22 mouse cellular contexts compared by ENCODE assay signal in genomic region chr15:99433913-99434312, GRCm38 (mm10). TPM values are rescaled to one million over a fixed set of nuclear protein-coding genes. Genes with fewer than 3 reads are reported as not detected.
DNase-seq lines count a peak whose midpoint lies in the region; ATAC-seq and TF ChIP-seq lines count a peak whose summit lies in the region.
"Had no signal": no experiment of that assay in that cellular context is flagged by ENCODE, and none has a peak within 500 bp of the region (broad histone marks: within the 10 kb centered on the region; RNA-seq: fewer than 3 reads in every experiment).

No protein-coding gene starts in this region.

- no peak for DNase-seq in heart, embryonic 10.5 days (ENCODE audit: low spot score)
- no peak for DNase-seq in heart, postnatal 25 days (ENCODE audit: low spot score)
- DNase-seq in liver, postnatal 0 days = no peak
- DNase-seq in MN1 (ENCODE audit: low spot score) = peak; percentile 60
- DNase-seq in adrenal gland, postnatal 14 days = peak; percentile 85
- DNase-seq in frontal cortex, postnatal 10 days (ENCODE audit: low spot score in 2 of 2) = no peak
- DNase-seq in frontal cortex, postnatal 36 days (ENCODE audit: low spot score in 2 of 2) = no peak
- DNase-seq: cerebellum, adult 9-11 months; gastrocnemius, postnatal 14 days; kidney, adult 2 months; left cerebral cortex, postnatal 4 days; lung, embryonic 14.5 days; right cerebral cortex, postnatal 25 days had no signal

- H3K4me1 ChIP-seq in heart, embryonic 10.5 days = peaks cover 79% of the 10 kb centered on the region
- H3K4me1 ChIP-seq in liver, embryonic 12.5 days = peaks cover 25% of the 10 kb centered on the region
- no peaks in the 10 kb centered on the region for H3K4me1 ChIP-seq in liver, postnatal 0 days (ENCODE audit: insufficient read depth)

- H3K9me3 ChIP-seq in heart, embryonic 10.5 days = no peaks in the 10 kb centered on the region
- no peaks in the 10 kb centered on the region for H3K9me3 ChIP-seq in liver, embryonic 12.5 days (replicated peaks)
- H3K9me3 ChIP-seq in liver, postnatal 0 days (ENCODE audit: low read length) = no peaks in the 10 kb centered on the region
- H3K9me3 ChIP-seq: forebrain, embryonic 12.5 days; G1E; hindbrain, embryonic 10.5 days; midbrain, embryonic 13.5 days; neural tube, embryonic 13.5 days had no signal

- H3K27ac ChIP-seq in heart, embryonic 10.5 days = peak overlapping the region; percentile 63; the same call in 1 of the 2 replicates
- 0 out of 2 replicates have a peak overlapping the region, but pooled peaks have one; percentile 12 for H3K27ac ChIP-seq in liver, embryonic 12.5 days
- no peak overlapping the region for H3K27ac ChIP-seq in liver, postnatal 0 days (ENCODE audit: low read depth)
- H3K27ac ChIP-seq: hindbrain, postnatal 0 days; neural tube, embryonic 13.5 days had no signal

- no peak overlapping the region for H3K9ac ChIP-seq in liver, embryonic 12.5 days
- H3K9ac ChIP-seq in liver, postnatal 0 days (replicated peaks) = no peak overlapping the region
- H3K9ac ChIP-seq: forebrain, embryonic 12.5 days; lung, embryonic 14.5 days; midbrain, embryonic 13.5 days; neural tube, embryonic 13.5 days had no signal

- no peak for ATAC-seq in liver, embryonic 12.5 days
- ATAC-seq in liver, postnatal 0 days = no peak; the same call in 1 of the 2 replicates
- ATAC-seq: hindbrain, postnatal 0 days had no signal

- WGBS in heart, embryonic 10.5 days = 74% methylated on average over 12 of the region's 12 CpGs
- 78% methylated on average over 12 of the region's 12 CpGs for WGBS in liver, embryonic 12.5 days (ENCODE audit: insufficient replicate concordance)
- WGBS in liver, postnatal 0 days (ENCODE audit: insufficient replicate concordance) = 66% methylated on average over 12 of the region's 12 CpGs

- H3K4me3 ChIP-seq in heart, embryonic 10.5 days = no peak overlapping the region
- H3K4me3 ChIP-seq in liver, embryonic 12.5 days = no peak overlapping the region
- H3K4me3 ChIP-seq in liver, postnatal 0 days (ENCODE audit: low read depth, low read length) = no peak overlapping the region
- H3K4me3 ChIP-seq: forebrain, embryonic 12.5 days; hindbrain, embryonic 10.5 days; midbrain, embryonic 13.5 days; neural tube, embryonic 13.5 days had no signal

- H3K36me3 ChIP-seq in heart, embryonic 10.5 days = peaks cover 64% of the 10 kb centered on the region
- peaks cover 30% of the 10 kb centered on the region for H3K36me3 ChIP-seq in liver, embryonic 12.5 days
- H3K36me3 ChIP-seq in liver, postnatal 0 days (replicated peaks; ENCODE audit: insufficient read depth, low read length) = no peaks in the 10 kb centered on the region

- H3K27me3 ChIP-seq in heart, embryonic 10.5 days (ENCODE audit: insufficient read depth, poor library complexity, severe bottlenecking) = no peaks in the 10 kb centered on the region
- no peaks in the 10 kb centered on the region for H3K27me3 ChIP-seq in liver, embryonic 12.5 days (replicated peaks)
- no peaks in the 10 kb centered on the region for H3K27me3 ChIP-seq in liver, postnatal 0 days (ENCODE audit: insufficient read depth, low read length)
- H3K27me3 ChIP-seq: forebrain, embryonic 12.5 days; midbrain, embryonic 13.5 days; neural tube, embryonic 13.5 days had no signal

- no peak for TF ChIP-seq EP300 in liver, postnatal 0 days (IDR thresholded peaks at IDR 0.05; ENCODE audit: low read depth)

- TF ChIP-seq CTCF in liver, postnatal 0 days (IDR thresholded peaks at IDR 0.05; ENCODE audit: low read depth) = no peak

- H3K4me2 ChIP-seq in liver, embryonic 12.5 days = no peak overlapping the region
- no peak overlapping the region for H3K4me2 ChIP-seq in liver, postnatal 0 days (ENCODE audit: low read depth, low read length)
- H3K4me2 ChIP-seq: forebrain, embryonic 12.5 days; heart, embryonic 11.5 days; liver, embryonic 11.5 days; lung, embryonic 14.5 days; midbrain, embryonic 13.5 days; neural tube, embryonic 13.5 days had no signal

- intact Hi-C loops in heart, postnatal 25 days (cut with DNase I) = no loop called here

RNA-seq across cellular contexts. Expression of gene Nckap5l, which starts 23.6 kb away (rescaled TPM):
- polyA plus RNA-seq in heart, embryonic 10.5 days (2016; fragmentation: Nextera tagmentation; extraction: Ambion mirVana) = 10.7 and 12.8 TPM in 2 replicates
- total RNA-seq in heart, postnatal 25 days (2021) = 1 to 10 TPM; 6.4 to 7.6 TPM
- polyA plus RNA-seq in liver, embryonic 12.5 days (2016; fragmentation: Nextera tagmentation; extraction: Ambion mirVana) = 2.3 and 2.6 TPM in 2 replicates
- 0.49 and 0.53 TPM in 2 replicates for polyA plus RNA-seq in liver, postnatal 0 days (2015; fragmentation: Nextera tagmentation; extraction: Ambion mirVana)
- 25.6 and 29.0 TPM in 2 replicates for total RNA-seq in adrenal gland, postnatal 14 days (2021)

RNA-seq across cellular contexts. Expression of gene Bcdin3d, which starts 40.6 kb away (rescaled TPM):
- polyA plus RNA-seq in heart, embryonic 10.5 days (2016; fragmentation: Nextera tagmentation; extraction: Ambion mirVana) = 11.8 and 13.7 TPM in 2 replicates
- 1 to 10 TPM; 3.2 to 4.0 TPM for total RNA-seq in heart, postnatal 25 days (2021)
- polyA plus RNA-seq in liver, embryonic 12.5 days (2016; fragmentation: Nextera tagmentation; extraction: Ambion mirVana) = 7.9 TPM in 2 replicates
- 4.7 and 4.9 TPM in 2 replicates for polyA plus RNA-seq in liver, postnatal 0 days (2015; fragmentation: Nextera tagmentation; extraction: Ambion mirVana)
- total RNA-seq in adrenal gland, postnatal 14 days (2021) = 3.9 and 6.8 TPM in 2 replicates

RNA-seq across cellular contexts. Expression of gene Tmbim6, which starts 41.2 kb away (rescaled TPM):
- 295 and 308 TPM in 2 replicates for polyA plus RNA-seq in heart, embryonic 10.5 days (2016; fragmentation: Nextera tagmentation; extraction: Ambion mirVana)
- total RNA-seq in heart, postnatal 25 days (2021) = 100 to 1,000 TPM; 207 to 215 TPM
- 199 and 201 TPM in 2 replicates for polyA plus RNA-seq in liver, embryonic 12.5 days (2016; fragmentation: Nextera tagmentation; extraction: Ambion mirVana)
- 566 and 586 TPM in 2 replicates for polyA plus RNA-seq in liver, postnatal 0 days (2015; fragmentation: Nextera tagmentation; extraction: Ambion mirVana)
- total RNA-seq in adrenal gland, postnatal 14 days (2021) = 571 and 598 TPM in 2 replicates

Comparison
In these comparisons a context has a peak if more than half of its experiments do, and no peak if none do; other contexts are left out.
1. DNase-seq: peak in MN1 (single experiment) and adrenal gland, postnatal 14 days (single experiment); none in heart, embryonic 10.5 days (single experiment), heart, postnatal 25 days (single experiment), liver, postnatal 0 days (single experiment), frontal cortex, postnatal 10 days (0 of 2) and frontal cortex, postnatal 36 days (0 of 2).